Mouse (Mus musculus): ENCODE results near the gene Cryaa. TPM values are rescaled to one million over a fixed set of nuclear protein-coding genes. Genes with fewer than 3 reads are reported as not detected.
"Not testable (repeated sequence)": the region's sequence is repeated elsewhere in the genome, so short reads cannot be mapped to it uniquely, and the experiment has no call there.

Gene Cryaa
- total and polyA plus RNA-seq, 3 experiments, result not detected

DNA sequence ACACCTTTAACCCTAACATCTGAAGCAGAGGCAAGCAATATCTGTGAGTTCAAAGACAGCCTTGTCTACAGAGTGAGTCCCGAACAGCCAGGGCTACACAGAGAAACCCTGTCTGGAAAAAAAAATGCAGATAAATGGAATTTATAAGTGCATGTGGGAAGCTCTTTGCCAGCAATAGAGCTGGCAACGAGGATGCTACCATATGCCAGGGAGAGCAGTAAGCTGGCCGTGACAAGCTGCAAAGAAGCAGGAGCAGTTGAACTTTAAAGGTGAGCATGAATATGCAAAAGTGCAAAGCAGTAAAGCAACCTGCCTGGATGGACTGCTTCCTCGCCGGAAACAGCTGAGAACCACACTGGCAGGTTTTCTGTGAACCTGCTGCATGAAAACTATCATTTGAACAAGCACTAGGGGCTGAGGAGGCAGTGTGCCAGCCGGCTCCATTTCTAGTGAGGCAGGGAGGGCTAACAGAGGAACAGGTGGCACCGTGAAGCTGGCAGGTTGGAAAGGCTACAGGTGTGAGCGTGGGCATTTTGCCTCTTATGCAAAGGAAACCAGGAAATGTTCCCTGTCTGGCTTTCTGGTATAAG, 16.9 kb upstream of the Cryaa start:
- DNase-seq, result no peak

DNA sequence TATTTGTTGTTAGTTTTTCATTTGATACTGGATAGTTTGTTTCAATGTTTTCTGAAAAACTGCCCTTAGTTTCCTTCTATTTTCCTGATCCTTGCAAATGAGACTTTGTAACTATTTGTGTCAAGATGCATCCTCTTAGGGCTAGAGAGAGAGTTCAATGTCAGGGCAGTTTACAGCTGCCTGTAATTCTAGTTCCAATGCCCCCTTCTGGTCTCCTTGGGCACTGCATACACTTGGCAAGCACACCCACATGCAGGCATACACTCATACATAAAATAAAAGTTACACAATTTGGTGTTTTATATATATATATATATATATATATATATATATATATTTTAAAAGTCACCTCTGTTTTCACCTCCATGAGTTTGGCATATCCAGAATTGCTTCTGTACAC, 14.8 kb upstream of the Cryaa start:
- no peak for DNase-seq

DNA sequence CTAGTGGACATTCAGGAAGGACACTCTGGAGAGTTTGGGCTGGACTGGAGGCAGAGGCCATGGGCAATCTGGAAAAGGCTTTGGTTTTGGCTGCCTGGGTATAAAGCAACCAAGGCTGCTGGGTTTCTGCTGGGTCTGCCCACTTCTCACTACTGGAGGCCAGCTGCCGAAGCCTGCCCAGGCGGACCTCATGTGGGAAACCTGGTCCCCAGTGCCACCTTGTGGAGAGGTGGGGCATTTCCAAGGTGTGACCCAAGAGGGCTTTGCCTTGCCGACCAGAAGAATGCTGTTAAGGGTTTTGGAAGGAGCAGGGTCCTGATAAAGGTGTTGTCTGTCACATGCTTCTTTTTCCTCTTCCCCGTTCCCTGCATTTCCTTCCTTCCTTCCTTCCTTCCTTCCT, 12.8 kb upstream of the Cryaa start:
- DNase-seq, result peak; percentile 89

DNA sequence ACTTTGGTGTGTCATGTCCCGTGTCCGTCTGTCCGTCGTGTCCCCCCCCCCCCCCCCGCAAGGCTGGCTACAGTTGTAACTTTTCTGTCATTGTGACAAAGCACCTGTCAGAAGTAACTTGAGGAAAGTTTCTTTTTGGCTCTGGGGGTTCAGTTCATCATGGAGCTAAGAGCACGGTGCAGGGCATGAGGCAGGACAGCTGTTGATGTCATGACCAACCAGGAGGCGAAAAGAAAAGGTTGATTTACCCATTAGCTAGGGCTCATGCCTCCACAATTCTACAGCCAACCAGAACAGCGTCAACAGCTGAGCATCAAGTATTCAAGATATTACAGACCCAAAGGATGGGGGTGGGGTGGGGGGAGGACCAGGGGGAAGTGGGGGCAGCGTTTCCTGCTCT, 9.3 kb upstream of the Cryaa start:
- no peak for DNase-seq

DNA sequence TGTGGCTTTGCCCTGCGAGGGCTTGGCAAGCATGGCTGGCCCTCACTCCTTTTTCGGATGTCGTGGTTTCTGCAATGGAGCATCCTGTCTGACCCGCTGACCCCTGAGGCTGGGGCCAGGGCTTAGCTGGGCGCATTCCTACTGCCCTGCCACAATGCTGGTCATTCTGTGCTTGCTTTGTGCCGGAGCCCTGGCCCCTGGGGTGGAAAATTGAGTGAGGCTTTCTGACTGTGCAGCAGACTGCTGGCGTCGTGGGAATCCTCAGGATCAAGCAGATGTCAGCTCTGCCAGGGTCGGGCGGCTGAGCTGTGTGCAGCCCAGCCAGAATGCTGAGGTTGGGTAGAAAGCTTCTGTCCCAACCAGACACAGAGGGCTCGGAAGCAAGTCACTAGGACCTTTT, 7.4 kb upstream of the Cryaa start:
- DNase-seq, result no peak

DNA sequence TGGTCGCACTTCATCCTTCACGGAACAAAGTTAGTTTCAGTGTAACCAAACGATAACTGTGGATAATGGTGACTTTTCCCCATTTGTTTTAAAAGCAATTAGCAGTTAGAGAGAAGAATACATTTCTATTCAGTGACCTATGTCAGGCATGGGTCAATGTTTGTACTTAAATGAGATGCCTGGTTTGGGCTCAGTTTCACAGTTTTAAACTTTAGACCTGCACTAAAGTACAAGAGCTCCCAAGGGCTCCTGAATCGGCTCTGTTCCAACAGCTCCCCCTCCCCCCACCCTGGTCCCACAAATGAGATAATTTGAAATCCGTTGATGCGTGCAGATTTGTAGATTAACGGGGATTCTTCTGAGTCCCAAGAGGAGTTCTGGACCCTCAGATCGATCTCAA, 5.9 kb upstream of the Cryaa start:
- DNase-seq, result no peak

DNA sequence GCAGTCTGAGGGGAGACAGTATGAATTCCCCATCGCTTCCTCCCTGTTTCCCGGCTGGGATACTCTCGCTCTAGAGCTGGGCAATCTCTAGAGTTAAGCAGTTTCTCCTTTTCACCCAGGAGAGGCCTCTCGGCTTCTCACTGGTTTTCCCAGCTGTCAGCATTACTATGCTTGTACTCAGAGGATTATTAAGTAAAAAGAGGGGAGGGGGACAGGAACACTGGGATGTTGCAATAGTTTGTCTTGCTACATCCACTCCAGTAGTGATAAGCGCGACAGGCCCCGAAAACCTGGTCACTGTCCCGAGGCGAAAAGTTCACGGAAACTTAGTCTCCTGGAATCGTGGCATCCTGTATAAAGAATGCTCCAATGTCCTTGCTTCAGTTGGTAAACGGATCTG, 5.3 kb upstream of the Cryaa start:
- DNase-seq, result no peak

DNA sequence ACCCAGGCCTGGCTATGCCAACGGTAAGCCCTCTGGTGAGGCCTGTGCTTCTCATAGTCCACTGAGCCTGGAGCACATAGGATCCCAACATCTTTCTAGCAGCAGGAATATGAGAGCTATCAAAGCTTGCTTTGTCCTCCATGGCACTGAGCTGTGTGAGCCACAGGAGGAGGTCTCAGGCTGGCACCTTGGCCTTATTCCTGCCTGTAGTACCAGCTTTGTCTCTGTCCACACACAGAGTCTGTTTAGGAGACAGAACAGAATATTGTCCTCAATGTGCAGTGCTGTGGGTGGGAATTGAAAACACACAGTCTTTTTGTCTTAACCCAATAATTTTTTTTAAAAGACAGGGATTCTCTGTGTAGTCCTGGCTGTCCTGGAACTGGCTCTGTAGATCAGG, 3.2 kb upstream of the Cryaa start:
- DNase-seq, result no peak

DNA sequence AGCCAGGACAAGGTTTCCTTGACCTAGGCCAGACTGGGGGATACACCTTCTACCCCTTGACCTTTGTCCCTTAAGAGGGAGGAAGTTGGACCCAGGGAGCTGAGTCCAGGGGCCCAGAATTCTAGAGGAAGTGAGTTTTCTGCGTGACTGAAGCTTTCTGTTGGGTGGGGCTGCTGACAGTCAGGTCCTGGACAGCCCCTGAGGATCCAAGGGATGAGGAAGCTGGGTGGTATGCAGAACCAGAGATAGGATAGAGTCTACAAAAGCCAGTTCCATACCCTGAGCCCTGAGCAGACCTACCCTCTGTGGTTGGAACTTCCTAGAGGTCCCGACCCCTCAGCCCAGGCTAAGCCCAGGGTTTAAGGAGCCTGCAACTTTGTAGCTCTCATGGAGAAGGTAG, 2.8 kb downstream of the Cryaa start:
- DNase-seq, result no peak

DNA sequence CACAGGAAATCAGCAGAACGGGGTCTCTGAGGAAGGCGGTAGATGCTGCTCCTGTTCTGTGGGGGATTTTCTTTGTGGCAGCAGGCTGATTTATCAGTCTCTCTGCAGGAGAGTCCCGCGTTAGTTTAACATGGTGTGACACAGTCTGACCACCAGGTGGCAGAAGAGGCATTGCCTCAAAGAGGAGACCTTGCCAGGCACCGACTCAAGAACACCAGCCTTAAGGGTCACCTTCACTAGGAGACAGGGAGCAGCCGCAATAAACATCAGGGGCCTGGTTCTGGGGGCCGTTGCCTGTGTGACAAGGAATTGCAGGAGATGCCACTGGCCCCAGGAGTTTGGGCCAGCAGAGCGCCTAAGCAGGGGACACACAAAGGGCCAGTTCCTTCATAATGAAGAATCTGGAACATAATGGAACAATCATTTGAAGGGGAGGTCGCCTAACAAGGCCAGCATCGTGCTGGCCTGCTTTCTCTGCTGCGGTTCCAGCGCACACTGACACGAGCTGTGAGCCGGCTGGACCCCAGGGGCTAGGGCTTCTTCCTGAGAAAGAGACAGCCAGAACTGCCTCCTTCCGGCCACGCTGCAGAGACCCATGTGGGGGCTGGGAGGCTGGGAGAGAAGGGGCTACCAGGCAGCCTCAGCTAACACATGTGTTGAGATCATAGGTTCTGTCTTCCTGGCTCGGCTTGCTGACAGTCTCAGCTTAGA, 8.1 kb downstream of the Cryaa start:
- DNase-seq, result peak; percentile 83

DNA sequence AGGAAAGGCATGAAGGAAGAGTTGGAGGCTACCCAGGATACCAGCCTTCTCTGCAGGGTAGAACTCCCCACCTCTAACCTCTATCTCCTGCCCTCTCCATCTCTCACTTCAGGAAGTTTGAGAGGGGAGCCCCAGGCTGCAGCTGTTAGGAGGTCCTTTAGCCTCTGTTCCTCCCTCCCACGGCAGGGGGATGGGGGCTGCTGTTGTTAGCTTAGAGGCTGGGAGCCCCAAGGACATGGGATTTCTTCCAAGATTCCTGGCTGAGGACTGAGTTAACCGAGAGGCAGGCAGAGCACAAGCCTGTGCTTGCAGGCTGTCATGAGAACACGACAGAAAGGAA, 8.6 kb downstream of the Cryaa start:
- peak; percentile 60 for DNase-seq

DNA sequence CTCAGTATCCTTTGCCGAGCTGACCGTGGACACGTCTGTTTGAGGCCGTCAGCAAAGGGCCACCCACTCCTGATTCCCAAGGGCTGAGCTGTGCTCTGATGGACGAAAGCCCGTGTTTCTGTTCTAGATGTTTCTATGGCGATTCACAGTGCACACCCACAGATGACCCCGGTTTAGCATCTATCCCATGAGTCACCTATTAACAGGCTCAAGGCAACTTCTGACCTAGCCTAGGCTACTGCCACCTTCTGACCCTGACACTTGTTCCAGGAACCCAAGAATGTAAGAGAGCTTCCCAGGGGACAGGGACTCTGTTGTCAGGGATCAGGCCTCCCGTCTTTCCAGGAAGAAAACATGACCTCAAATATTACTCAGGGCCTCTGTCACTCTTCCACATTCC, 10.5 kb downstream of the Cryaa start:
- DNase-seq, result peak; percentile 56

DNA sequence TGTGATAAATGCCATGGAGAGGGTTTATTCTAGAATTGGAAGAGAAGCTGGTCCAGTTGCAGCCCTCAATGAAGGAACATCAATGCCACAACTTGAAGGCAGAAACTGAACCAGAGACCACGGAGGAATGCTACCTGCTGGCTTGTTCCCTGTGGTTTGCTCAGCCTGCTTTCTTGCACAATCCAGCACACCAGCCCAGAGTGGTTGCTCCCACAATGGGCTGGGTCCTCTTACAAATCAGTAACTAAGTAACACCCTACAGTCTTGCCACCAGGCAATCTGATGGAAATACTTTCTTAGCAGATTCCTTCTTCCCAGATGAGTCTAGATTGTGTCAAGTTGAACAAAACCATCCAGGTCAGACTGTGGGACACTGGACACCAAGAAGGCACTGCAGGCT, 12.0 kb downstream of the Cryaa start:
- no peak for DNase-seq

DNA sequence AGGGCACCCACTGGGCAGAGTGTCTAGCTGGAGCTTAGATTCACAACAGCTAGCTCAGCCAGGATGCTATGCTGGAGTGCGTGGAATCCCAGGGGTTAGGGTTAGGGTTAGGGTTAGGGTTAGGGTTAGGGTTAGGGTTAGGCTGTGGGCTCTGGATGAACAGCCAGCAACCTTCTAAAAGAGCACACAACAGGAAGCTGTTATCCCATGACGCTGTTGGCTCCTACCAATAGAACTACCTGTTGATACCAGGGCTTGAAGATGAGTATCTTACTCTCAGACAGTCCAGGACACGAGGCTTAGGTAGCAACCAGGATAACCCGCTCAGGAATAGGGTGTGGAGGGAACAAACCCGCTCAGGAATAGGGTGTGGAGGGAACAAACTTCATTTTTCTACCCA, 15.3 kb downstream of the Cryaa start:
- no peak for DNase-seq

DNA sequence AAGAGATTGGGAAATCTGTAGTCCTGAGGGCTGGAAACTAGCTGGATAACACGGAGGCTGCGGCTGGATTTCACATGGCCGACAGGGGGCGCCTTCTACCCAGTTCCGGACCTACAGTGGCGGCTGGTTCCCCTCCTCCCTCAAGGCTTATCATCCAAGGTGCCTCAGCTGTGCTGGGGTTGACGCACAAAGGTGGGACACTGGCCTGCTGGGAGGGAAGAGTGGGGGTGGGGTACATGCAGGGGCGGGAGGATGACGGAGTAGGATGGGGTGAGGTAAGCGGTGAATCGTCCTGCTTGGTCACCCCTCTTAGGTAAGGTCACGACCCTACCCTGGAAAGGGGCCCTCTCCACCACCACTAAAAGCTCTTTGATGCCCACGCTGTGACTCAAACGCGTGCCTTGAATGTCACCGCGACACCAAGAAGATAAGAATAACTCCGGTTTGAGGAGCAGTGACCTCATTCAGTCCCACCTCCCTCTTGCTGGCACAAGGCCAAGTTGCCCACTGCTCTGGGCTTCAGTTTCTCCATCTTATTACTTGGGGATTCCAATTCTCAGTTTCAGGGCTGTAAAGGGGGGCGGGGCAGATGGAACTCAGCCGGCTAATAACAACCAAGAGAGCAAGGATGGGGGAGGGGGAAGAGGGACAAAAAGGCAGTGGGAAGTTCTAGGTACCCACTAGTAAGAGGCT, 15.9 kb downstream of the Cryaa start:
- DNase-seq, result peak; percentile 84

DNA sequence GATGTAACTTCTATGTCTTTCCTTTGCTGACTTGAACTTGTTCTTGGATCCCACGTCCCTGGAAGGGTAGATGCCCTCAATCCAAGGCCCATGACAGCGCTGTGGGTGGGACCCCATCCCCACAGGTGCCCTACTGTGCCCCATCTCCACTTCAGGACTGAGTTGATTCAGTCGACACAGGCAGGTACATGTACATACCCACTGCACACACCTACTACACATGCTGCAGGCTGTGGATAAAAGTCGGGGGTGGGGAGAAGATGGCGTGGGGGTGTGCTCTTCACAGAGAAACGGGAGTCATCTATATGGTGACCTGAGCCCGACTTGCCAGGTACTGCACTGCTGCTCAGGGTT, 16.4 kb downstream of the Cryaa start:
- DNase-seq, result no peak

DNA sequence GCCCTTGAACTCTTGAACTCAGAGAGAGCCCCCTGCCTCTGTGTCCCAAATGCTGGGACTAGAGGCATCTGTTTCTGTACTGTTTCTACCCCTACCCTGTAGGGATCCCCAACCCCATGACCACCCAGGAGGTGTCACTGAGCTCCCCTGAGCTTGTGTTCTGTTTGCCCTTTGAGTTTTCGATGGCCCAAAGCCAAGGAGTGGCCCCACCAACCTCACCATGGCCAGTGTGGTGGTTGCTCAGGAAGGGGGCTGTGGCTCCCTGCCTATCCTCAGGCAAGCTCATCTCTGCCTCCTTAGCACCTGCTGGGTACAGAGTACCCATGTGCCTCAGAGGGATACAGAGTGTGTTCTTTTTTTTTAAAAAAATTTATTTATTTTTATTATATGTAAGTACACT, 17.3 kb downstream of the Cryaa start:
- DNase-seq, result no peak

DNA sequence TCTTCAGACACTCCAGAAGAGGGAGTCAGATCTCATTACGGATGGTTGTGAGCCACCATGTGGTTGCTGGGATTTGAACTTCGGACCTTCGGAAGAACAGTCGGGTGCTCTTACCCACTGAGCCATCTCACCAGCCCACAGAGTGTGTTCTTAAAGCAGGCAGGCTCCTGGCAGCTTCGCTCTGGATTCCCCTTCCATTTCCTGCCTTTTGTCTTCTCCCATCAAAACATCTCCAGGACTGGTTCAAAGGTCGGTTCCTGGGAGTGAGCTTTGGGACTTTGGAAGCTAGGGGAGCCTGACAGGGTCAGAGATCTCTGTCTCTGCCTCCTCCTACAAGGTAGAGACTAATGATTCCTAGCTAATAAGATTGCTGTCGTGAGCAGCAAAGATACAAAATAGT, 17.7 kb downstream of the Cryaa start:
- not testable (repeated sequence) for DNase-seq

DNA sequence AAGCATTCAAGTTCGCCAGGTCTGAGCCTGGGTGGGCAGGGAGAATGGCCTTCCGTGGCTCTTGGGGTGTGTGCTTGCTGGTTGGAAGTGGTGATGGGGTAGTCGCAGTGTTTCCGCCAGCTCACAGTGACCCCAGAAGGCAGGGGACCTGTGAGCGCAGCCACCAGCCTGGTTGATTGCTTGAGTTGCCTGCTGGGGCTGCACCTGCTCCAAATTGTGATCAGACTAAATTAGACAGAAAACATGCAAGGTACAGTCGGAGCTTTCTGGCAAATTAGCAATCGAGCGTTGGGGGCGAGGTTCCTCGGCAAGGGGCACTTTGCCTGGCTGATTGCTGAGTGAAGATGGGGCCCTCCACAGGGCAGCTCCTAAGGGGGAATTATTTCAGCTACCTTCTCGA, 20.7 kb downstream of the Cryaa start:
- no peak for DNase-seq

DNA sequence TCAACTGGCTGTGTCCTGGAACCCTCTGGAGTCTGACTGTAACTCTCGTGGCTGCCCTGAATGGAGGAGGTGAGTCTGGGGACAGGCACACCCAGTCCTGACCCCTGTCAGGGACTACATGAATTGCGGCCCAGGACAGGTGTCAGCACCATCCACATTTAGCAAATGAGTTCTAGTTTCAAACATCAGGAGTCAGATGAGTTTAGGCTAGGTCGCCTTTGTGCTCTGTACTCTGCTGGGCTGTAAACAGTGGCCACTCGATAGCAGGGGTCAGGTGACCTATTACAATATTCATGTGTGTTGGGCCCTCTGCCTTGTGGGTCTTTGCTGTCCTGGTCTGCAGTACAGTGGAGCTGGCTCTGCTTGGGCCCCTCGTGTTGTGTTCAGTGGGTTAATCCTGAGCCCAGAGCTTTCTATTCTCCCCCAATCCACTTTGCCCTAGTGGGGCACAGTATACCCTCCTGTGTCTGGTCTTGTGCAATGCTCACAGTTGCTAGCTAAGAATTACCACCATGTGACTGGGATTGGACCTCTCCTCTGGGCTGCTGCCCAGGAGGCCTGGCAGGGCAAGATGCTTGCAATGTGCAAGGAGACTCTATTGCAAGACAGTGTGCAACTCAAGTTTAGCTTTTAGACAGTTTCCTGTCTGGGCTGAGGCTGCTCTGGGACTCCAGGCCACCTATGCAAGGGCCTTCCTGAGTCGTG, 25.8 kb downstream of the Cryaa start:
- DNase-seq, result peak; percentile 63

DNA sequence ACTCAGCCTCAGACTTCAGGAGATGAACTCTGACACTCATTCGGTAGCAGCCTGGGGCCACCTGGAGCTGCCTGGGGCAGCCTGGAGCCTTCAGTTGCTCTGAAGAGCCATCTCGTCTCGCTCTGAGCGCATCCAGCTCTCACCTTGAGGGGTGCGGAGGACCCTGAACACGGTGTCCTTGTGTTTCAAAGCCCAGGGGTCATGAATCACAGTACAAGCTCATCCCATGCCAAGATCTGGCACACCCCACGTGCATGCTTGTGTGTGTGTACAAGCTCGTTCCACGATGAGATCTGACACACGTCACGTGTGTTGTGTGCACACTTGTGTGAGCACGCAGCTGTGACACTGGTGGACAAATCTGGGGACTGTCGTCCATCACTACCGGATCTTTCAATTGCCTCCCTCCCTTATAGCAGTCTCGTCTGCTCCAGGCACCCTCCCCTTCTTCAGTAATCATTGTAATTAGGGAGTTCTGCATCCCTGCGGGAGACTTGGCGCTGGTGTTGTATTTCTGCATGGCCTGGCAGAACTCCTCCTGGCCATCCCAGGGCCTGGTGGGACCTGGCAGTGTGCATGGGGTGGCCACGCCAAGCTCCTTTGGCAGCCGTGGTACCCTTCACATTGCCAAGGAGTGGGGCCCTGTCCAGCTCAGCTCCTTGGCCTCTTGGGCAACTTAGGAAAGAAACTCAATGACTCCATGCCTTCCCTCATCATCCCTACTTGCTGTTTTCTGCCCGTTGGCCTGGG, 27.8 kb downstream of the Cryaa start:
- DNase-seq, result peak; percentile 54

DNA sequence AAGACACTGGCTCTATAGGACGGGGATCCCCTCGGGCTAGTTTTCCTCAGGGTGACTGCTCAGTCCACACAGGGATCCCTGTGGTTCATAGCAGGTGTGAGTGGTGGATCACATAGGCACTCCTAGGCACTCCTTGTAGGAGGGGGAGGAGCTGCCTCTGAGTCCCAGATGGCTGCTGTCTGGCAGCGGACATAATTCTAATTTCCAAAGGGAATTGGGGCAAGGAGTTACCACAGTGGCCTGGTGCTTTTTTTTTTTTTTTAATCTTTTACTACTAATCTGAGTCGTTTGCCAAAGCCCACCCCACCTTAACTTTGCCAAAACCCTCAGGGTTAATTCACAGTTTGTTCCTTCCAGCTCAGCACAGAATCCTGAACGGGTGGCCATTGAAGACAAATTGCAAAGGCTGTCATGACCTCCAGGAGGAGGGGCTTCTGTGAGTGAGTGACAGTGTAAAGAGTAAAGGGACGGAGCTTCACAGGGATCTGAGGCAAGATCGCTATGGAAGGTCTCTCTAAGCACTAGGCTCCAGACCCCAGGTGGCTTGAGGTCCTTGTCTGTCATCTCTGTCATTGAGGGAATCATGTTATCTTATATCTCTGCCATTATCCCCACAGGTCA, 31.6 kb downstream of the Cryaa start:
- DNase-seq, result no peak
